Mouse (Mus musculus) kidney, postnatal 25 days (tissue): ENCODE data around the gene Cdk7.
"Not testable (repeated sequence)": the region's sequence is repeated elsewhere in the genome, so short reads cannot be mapped to it uniquely, and the experiment has no call there.

Source experiments
- DNase-seq, 2 experiments: peaks; one replicate each; pipeline ENCODE4 v3.0.0; 2021; ENCODE audit warnings: mixed read lengths in 2 of 2

Gene Cdk7

GRCm38 (mm10) chr13:100730861-100731176, at the start of gene Cdk7:
Gene Cdk7 (minus strand): TSS chr13:100730939.
- peak; percentile 95 to 97 for DNase-seq

GRCm38 (mm10) chr13:100777491-100777890, 46.8 kb upstream of the Cdk7 start:
- DNase-seq, result no peak

DNA sequence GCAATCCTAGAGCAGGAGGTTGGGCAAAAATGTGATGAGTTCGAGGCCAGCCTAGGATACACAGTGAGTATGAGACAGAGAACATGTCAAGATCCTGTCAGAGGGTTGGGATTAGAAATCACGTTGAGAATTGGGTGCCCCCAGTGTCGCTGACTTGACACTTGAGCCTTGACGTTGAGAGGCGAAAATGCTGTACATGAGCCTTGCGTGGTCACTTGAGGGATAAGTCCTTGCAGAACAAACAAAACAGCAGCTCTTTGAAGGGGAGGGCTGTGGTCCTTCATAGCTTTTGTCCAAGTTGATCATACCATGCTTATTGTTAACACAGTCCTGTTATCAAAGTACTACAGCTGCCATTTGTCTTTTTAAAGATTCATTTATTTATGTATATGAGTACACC, 46.0 kb upstream of the Cdk7 start:
- DNase-seq, result no peak

DNA sequence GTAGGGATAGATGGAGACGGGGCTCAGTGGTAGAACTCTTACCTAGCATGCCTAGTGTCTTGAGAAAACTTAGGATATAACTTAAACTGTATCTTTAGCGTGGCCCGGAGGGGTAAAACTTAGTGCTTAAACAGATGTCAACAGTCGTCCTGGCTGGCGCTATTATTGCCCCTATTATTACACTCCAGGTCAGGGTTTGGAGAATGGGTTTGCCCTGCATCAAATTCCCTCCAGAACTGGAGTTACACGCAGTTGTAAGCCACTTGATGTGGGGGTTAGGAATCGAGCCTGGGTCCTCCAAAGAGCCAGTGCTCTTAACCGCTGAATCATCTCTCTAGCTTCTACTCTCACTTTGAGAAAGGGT, 45.3 kb upstream of the Cdk7 start:
- no peak for DNase-seq

- DNase-seq, result peak; percentile 91 to 92
Measured at GRCm38 (mm10) chr13:100775252-100776055, 44.7 kb upstream of the Cdk7 start, which contains the start of gene Cenph. Gene Cenph (minus strand): TSS chr13:100775899.

GRCm38 (mm10) chr13:100774704-100775103, 44.0 kb upstream of the Cdk7 start:
- DNase-seq, result no peak

DNA sequence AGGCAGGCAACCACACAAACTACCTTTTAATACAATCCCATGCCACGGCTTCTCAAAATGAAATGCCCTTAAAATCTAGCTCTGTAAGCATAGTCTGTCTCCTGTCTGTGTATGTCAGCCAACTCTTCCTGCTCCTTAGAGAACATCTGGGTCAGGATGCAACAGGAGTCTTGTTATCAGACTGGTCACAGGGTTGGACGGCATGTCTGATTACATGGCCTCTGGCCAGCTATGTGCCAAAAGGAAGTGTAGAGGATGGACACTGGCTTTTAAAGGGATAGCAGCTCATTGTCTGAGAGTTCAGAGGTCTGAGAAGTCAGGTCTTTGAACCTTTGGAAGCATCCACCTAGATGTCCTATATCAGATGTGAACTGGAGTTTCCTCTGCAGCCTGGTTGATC, 24.6 kb upstream of the Cdk7 start:
- DNase-seq, result no peak

GRCm38 (mm10) chr13:100754186-100754585, 23.4 kb upstream of the Cdk7 start:
- DNase-seq, result no peak

- no peak for DNase-seq
Measured at GRCm38 (mm10) chr13:100753011-100753410, 22.3 kb upstream of the Cdk7 start.

GRCm38 (mm10) chr13:100752529-100752928, 21.8 kb upstream of the Cdk7 start:
- DNase-seq, result no peak

GRCm38 (mm10) chr13:100751402-100751801, 20.7 kb upstream of the Cdk7 start:
- no peak for DNase-seq

DNA sequence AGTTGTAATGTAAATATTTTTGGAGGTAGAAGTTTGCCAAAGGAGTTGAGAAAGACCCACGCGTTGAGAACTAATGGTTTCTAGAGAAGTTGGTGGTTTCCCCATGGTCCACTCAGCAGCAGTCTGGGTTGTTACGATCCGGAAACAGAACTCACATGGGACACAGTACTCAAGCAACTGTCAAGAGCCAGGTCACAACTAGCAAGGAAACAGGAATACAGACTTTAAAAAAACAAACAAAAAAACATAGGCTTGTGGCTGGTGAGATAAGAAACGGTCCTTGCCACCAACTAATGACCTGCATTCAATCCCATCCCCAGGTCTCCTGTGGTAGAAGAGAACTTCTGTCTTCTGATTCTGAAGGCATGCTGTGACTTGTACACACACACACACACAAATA, 20.1 kb upstream of the Cdk7 start:
- DNase-seq, result no peak

DNA sequence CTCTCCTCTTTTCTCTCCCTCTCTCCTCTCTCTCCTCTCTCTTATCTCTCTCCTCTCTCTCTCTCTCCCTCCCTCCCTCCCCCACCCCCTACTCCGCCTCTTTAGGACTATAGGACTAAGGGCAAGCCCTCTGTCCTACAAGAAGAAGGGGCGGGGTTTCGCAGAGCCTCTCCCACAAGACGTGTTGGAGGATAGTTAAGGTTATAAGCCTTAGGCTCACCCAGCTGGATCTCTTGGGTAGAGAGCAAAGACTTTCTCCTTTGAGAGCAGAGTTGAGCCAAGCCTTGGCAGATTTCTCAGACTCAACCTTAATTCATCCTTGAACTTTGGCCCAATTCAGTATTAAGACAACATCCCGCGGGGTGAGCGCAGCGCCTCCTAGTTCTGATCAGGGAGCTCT, 17.9 kb upstream of the Cdk7 start:
- DNase-seq, result no peak

DNA sequence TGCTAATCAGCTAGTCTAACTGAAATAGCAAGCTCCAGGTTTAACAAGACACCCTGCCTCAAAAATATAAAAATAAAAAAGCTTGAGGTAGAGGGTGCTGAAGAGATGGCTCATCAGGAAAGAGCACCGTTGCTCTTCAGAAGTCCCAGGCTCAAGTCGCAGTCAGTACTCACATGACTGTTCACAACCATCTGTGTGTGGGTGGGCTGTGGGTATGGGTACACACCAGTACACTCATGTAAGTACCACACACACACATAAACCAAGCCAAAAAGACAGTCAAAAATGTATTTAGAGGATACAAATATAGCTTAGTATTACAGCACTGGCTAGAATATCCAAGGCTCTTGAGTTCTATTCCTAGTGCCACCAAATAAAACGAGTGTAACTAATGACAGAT, 15.4 kb upstream of the Cdk7 start:
- no peak for DNase-seq

GRCm38 (mm10) chr13:100744036-100744744, 13.5 kb upstream of the Cdk7 start, which contains the start of gene Mrps36:
Gene Mrps36 (minus strand): TSS chr13:100744659.
- peak; percentile 98 for DNase-seq

DNA sequence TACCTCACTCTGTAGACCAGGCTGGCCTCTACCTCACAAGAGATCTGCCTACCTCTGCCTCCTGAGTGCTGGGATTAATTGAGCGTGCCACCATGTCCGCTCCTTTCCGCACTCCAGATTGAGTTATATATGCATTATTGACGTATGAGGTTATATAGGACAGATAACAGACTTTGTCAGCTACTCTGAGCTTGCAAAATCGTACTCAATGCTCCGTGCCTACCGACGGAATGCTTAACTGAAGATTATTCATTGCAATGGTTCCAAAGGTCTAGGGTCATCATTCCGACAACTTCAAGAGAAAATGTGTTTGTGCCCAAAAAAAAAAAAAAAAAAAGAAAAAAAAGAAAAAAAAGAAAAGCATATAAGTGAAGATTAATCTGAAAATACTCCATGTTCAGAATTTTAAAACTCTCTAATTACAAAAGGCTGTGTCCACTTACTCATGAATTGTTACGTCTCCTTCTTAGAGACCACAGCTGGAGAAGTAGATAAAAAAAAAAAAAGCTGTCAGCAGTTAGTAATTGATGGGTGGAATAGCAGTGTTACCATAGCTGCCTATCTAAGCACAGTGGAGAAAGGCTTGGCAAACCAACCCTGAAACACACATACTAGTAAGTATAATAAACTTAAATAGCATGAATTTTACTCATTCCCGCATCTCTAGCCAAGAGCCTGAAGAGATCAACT, 12.8 kb upstream of the Cdk7 start:
- peak; percentile 20 to 52 for DNase-seq

GRCm38 (mm10) chr13:100742831-100743230, 12.1 kb upstream of the Cdk7 start:
- DNase-seq, result no peak

DNA sequence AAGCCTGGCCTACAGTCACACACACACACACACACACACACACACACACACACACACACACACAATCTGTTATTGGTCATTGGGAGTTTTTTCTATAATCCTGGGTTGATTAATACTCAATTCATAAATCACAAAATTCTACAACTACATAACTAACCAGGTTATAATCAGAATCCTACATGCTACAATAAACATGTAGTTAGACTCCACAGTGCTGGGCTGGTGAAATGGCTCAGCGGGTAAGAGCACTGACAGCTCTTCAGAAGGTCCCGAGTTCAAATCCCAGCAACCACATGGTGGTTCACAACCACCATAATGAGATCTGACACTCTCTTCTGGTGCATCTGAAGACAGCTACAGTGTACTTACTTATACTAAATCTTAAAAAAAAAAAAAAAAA, 2.0 kb upstream of the Cdk7 start:
- DNase-seq, result no peak

GRCm38 (mm10) chr13:100731462-100732046, 815 bp upstream of the Cdk7 start:
- not testable (repeated sequence) for DNase-seq

DNA sequence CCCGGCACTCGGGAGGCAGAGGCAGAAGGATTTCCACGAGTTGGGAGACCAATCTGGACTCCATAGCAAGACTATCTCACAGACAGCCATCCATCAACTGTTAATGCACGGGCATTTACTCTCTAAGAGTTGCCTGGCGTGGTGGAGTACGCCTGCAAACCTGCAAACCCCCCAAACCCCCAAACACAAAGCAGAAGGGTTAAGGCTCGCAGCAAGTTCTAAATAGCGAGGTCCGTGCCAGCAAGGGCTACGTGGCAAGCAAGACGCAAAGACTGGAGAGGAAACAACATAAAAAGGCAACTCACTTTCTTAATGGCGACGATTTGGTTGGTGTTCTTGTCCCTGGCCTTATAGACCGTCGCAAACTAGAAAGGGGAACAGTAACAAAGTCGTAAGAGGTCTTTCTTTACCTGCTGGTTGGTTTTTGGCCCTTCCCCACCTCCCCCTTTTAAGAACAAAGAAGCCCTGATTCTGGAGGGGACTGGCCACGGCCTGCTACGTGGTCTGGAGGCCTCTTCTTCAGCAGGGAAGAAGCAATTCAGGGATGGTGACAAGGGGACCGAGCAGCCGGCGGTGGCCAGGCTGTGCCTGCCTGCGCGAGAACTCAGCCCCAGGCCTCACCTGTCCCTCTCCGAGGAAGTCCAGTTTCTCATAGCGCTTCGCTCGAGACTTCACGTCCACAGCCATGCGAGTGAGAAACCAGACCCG, 432 bp downstream of the Cdk7 start:
- DNase-seq, result no peak

- not testable (repeated sequence) for DNase-seq
Measured at GRCm38 (mm10) chr13:100728530-100728929, 2.2 kb downstream of the Cdk7 start.

GRCm38 (mm10) chr13:100728086-100728485, 2.7 kb downstream of the Cdk7 start:
- no peak for DNase-seq

DNA sequence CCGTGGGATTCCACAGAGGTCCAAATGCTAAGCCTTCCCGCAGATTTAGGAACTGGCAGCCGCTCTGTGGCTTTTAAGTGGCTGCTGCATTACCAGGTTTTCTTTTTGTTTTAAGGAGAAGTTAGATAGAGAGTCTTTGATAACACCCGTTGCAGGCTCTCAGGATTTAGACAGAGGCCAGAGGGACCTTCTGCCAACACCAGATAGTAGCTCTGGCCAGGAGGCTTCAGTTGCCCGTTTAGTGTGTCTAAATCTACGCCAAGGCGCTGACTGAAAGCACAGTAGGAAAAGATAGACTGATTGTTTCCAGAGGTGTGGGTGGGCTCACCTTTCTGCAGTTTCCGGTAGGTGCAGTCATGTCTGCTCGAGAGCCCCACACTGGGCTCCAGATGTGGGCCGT, 5.5 kb downstream of the Cdk7 start:
- no peak for DNase-seq
